Mouse (Mus musculus): ENCODE data around the gene Zfp771.

Gene Zfp771

GRCm38 (mm10) chr7:127287940-127288339 lies 43.9 kb downstream of the Zfp771 start:
- no peak for DNase-seq

- no peak for DNase-seq
Observed at GRCm38 (mm10) chr7:127289306-127289705, 45.2 kb downstream of the Zfp771 start.

GRCm38 (mm10) chr7:127290142-127290541 lies 46.1 kb downstream of the Zfp771 start:
- no peak for DNase-seq

- no peak for DNase-seq
Observed at GRCm38 (mm10) chr7:127296098-127296497, 52.0 kb downstream of the Zfp771 start, which contains the start of gene Itgal. TSS of gene Itgal (plus strand) at chr7:127296260.

GRCm38 (mm10) chr7:127296786-127297555 lies 52.9 kb downstream of the Zfp771 start:
- DNase-seq = no peak

GRCm38 (mm10) chr7:127297586-127298193 lies 53.6 kb downstream of the Zfp771 start:
- DNase-seq = no peak
